Mouse (Mus musculus) forebrain, embryonic 13.5 days (tissue): ENCODE data around the gene Lrrc2. TPM values are rescaled to one million over a fixed set of nuclear protein-coding genes. Genes with fewer than 3 reads are reported as not detected.

ENCODE experiments used
- ATAC-seq: fragments of 200-750 bp; cut with Nextera tagmentation; 2 replicates; pipeline ENCODE4 v1.8.0; 2017
- H3K27ac ChIP-seq: fragments of 300-500 bp; sonication (generic); 2 replicates; pipeline ENCODE4 v1.5.1; 2015; ENCODE audit warnings: inconsistent platforms, mild to moderate bottlenecking, moderate library complexity
- H3K27me3 ChIP-seq: fragments of 300-500 bp; sonication (generic); 2 replicates; pipeline ENCODE4 v1.6.1; 2015; ENCODE audit warnings: mild to moderate bottlenecking, inconsistent platforms
- H3K36me3 ChIP-seq: fragments of 300-500 bp; sonication (generic); 2 replicates; pipeline ENCODE4 v1.6.1; 2015; ENCODE audit warnings: mild to moderate bottlenecking, inconsistent platforms; ENCODE audit not compliant: poor library complexity, severe bottlenecking
- H3K4me1 ChIP-seq: fragments of 300-500 bp; sonication (generic); 2 replicates; pipeline ENCODE4 v1.6.1; 2015; ENCODE audit warnings: inconsistent platforms
- H3K4me2 ChIP-seq: fragments of 300-500 bp; sonication (generic); 2 replicates; pipeline ENCODE4 v1.6.1; 2015; ENCODE audit warnings: inconsistent platforms, mild to moderate bottlenecking, moderate library complexity
- H3K4me3 ChIP-seq: fragments of 300-500 bp; sonication (generic); 2 replicates; pipeline ENCODE4 v1.5.1; 2015; ENCODE audit warnings: mild to moderate bottlenecking, inconsistent platforms
- H3K9ac ChIP-seq: fragments of 300-500 bp; sonication (generic); 2 replicates; pipeline ENCODE4 v1.6.1; 2015; ENCODE audit warnings: mild to moderate bottlenecking, inconsistent platforms
- H3K9me3 ChIP-seq: fragments of 300-500 bp; sonication (generic); replicated peaks from 2 replicates; pipeline ENCODE4 v1.6.1; 2016; ENCODE audit warnings: inconsistent platforms
- WGBS: fragments of 180-500 bp; shearing (Covaris S2); methylation state at CpG from one replicate; pipeline ENCODE4 v1.1.7; 2015; 5-methylcytosine and 5-hydroxymethylcytosine counted together
- polyA plus RNA-seq: library from polyadenylated mRNA; unstranded; fragments of >200 nt; fragmentation: Nextera tagmentation; extraction: Ambion mirVana; gene quantifications from 2 replicates; pipeline ENCODE4 v1.2.1, GENCODE M21; 2015

The Lrrc2 gene
- polyA plus RNA-seq, 1 experiment from 2014 or later = 0.34 TPM

DNA sequence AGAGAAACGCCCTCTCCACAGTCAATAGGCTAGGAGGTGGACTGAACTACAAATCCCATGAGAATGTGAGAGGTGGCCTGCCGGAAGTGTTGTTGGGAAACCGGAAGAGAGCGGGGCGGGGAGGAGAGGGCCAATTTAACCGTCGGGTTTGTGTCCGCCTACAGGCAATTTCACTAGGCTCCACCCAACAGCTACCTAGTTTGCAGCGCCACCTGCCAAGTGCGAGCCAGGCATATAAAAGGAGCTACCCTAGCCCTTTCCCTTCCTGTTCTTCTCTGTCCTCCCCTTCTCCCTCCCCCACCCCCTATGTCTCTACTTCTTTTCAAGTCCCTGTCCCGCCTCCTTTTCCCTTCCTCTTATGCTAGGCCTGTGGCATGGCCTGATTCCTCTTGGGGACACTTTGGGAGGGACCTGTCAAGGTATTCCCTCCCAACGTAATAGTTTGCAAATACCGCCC is 43.4 kb downstream of the Lrrc2 start:
- H3K4me2 ChIP-seq = peak overlapping the region; percentile 56
- H3K4me1 ChIP-seq = no peaks in the 10 kb centered on the region
- H3K36me3 ChIP-seq = no peaks in the 10 kb centered on the region
- ATAC-seq = peak; percentile 95
- WGBS = 11% methylated on average over 13 of the region's 13 CpGs
- no peaks in the 10 kb centered on the region for H3K9me3 ChIP-seq
- peak overlapping the region; percentile 40 for H3K27ac ChIP-seq
- H3K27me3 ChIP-seq = no peaks in the 10 kb centered on the region
- H3K4me3 ChIP-seq = peak overlapping the region; percentile 46
- peak overlapping the region; percentile 47; the same call in 1 of the 2 replicates for H3K9ac ChIP-seq

DNA sequence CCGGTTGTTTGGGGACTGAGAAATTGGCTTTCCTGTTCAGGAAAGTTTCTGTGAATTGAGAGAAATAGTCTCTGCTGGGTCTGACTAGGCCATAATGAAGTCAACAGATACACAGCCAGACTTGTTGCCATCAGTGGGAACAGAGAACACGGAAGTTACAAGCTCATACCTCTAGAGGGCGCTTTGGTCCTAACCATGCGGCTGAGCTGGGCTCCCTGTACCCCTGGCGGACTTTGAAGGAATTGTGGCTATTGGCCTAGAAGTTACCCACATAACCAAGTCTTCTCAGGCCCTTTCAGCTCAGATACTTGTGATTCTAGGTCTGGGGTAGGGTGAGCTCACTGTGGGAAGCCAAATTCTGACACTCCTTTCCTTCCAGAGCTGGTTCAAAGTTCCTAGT is 45.9 kb downstream of the Lrrc2 start:
- 5% methylated on average over 5 of the region's 5 CpGs for WGBS
- H3K36me3 ChIP-seq = no peaks in the 10 kb centered on the region
- no peak for ATAC-seq
- no peaks in the 10 kb centered on the region for H3K4me1 ChIP-seq
- no peak overlapping the region for H3K9ac ChIP-seq
- no peak overlapping the region for H3K27ac ChIP-seq
- H3K4me3 ChIP-seq = no peak overlapping the region
- H3K4me2 ChIP-seq = no peak overlapping the region
- H3K9me3 ChIP-seq = no peaks in the 10 kb centered on the region
- no peaks in the 10 kb centered on the region for H3K27me3 ChIP-seq

DNA sequence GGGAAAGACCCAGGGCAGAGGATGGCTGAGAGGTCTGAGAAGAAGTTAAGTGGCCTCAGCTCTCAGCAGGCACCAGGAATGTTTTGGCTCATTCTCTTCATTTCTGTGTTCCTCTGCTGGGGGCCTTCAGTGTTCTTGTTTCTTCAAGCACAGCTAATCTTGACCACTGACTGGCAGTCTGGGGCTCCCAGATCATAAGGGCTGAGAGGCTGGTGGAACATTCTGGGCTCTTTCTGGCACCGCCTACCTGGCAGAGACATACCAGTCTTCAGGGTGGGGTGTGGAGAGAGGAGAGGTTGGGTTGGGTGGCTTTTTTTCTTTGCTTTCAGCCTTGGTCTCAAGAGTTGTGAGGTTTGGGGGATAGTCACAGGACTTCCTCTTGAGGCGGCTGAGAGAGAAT is 47.7 kb downstream of the Lrrc2 start:
- no peaks in the 10 kb centered on the region for H3K27me3 ChIP-seq
- H3K4me2 ChIP-seq = no peak overlapping the region
- H3K4me1 ChIP-seq = no peaks in the 10 kb centered on the region
- ATAC-seq = no peak
- no peak overlapping the region for H3K27ac ChIP-seq
- no peak overlapping the region for H3K9ac ChIP-seq
- H3K36me3 ChIP-seq = no peaks in the 10 kb centered on the region
- WGBS = 88% methylated on average over 2 of the region's 2 CpGs
- no peaks in the 10 kb centered on the region for H3K9me3 ChIP-seq
- H3K4me3 ChIP-seq = no peak overlapping the region

DNA sequence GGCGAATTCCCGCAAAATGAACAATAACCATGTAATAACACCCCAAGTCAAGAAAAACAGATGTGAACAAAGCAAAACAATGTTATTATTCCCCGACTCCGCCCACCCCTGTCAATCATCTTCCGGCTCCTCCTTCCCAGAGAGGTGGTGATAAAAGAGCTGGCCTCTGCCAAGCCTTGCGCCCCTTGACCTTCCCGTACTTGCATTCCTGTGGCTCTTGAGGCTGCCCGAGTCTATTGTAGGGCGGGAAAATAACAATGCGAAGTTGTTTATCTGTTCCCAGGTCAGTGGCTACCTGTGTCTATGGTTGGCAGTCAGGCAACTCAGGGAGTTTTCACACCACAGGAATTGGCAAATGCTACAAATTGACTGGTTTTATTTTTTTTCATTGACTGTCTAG is 48.5 kb downstream of the Lrrc2 start:
- WGBS = 85% methylated on average over 10 of the region's 10 CpGs
- Histone ChIP-seq H3K9ac (no peak overlapping the region), H3K4me3 (no peak overlapping the region), H3K36me3 (no peaks in the 10 kb centered on the region), H3K4me2 (no peak overlapping the region), H3K9me3 (no peaks in the 10 kb centered on the region), H3K27me3 (no peaks in the 10 kb centered on the region), H3K27ac (no peak overlapping the region), H3K4me1 (no peaks in the 10 kb centered on the region)
- no peak for ATAC-seq

DNA sequence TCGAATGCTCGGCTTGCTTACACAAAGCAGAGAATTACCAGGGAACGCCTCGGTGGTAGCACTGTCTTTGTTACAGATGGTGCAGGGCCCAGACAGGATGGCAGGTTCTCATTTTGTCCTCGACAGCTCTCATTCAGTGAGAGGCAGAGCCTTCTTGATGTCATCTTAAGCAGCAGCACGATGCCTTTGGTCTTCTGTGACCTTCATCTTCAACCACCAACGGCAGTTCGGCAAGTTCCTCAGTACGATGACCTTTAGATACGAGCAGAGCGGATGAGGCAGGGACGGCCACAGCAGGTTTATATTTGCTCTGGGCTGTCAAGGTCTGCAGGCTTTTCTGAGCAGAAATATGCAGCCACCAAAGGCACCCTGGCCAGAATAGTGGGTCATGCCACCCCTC is 50.3 kb downstream of the Lrrc2 start:
- H3K4me1 ChIP-seq = no peaks in the 10 kb centered on the region
- no peak overlapping the region for H3K4me2 ChIP-seq
- no peak overlapping the region for H3K9ac ChIP-seq
- H3K36me3 ChIP-seq = no peaks in the 10 kb centered on the region
- WGBS = 82% methylated on average over 12 of the region's 12 CpGs
- no peak for ATAC-seq
- H3K27me3 ChIP-seq = no peaks in the 10 kb centered on the region
- H3K4me3 ChIP-seq = no peak overlapping the region
- no peaks in the 10 kb centered on the region; the same call in 1 of the 2 replicates for H3K9me3 ChIP-seq
- H3K27ac ChIP-seq = no peak overlapping the region

DNA sequence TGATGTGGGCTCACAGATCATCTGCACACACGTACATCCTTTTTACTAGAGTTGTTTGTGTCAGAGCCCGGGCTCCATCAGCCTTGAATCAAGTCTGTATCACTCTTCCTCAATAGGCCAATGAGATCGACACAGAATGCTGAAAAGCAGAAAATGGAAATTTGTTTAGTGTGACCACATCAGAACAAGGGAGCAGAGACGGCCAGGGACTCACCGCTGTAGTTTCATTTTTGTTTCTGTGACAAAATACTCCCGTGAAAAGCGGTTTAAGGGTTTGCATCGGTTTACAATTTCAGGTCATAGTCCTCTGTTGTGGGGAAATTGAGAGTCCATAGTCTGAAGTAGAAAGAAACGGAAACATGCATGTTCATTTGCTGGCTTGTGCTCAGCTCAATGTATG is 51.9 kb downstream of the Lrrc2 start:
- Histone ChIP-seq H3K9me3 (no peaks in the 10 kb centered on the region; the same call in 1 of the 2 replicates), H3K27ac (no peak overlapping the region), H3K4me3 (no peak overlapping the region), H3K4me2 (no peak overlapping the region), H3K36me3 (no peaks in the 10 kb centered on the region), H3K4me1 (no peaks in the 10 kb centered on the region), H3K27me3 (no peaks in the 10 kb centered on the region), H3K9ac (no peak overlapping the region)
- WGBS = 90% methylated on average over 9 of the region's 9 CpGs
- no peak for ATAC-seq

DNA sequence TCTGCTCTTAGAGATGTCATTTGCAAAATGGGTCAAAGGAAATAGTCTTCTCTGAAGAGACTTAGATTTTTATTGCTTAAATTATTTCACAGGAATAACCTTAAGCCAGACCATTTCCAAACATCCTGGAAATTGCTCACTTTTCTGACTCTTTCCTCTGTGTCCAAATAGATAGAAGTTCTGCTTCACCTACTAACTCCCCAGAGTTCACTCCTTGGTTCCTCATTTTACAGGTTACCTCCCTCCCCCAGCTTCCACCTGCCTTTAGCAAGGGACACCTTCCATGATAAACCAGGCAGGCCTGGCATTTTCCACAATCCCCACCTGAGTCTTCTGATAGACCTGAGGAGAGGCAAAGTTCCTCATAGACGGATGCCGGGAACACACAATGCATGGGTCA is 55.2 kb downstream of the Lrrc2 start:
- Histone ChIP-seq H3K27ac (no peak overlapping the region), H3K4me3 (no peak overlapping the region), H3K4me1 (no peaks in the 10 kb centered on the region), H3K36me3 (no peaks in the 10 kb centered on the region), H3K9ac (no peak overlapping the region), H3K4me2 (no peak overlapping the region), H3K27me3 (no peaks in the 10 kb centered on the region), H3K9me3 (no peaks in the 10 kb centered on the region; the same call in 1 of the 2 replicates)
- WGBS = 94% methylated on average over 2 of the region's 2 CpGs
- no peak for ATAC-seq

DNA sequence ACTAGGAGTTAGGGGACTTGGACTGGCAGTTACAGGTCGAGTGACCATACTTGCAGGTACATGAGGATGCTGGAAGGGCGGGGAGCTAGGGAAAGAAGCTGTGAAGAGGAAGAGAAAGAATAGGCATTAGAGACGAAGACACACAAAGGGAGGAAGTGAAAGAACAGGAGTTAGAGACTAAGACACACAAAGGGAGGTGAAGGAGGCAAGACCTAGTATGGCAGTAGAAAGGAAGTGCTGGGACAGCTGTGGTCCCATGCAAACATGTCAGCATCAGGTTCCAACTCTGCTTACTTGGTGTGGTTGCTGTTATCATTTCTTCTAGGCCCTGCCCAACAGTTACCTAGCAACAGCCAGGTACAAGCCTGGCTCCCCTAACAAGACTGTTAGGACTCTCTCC is 58.4 kb downstream of the Lrrc2 start:
- 70% methylated on average over 3 of the region's 3 CpGs for WGBS

DNA sequence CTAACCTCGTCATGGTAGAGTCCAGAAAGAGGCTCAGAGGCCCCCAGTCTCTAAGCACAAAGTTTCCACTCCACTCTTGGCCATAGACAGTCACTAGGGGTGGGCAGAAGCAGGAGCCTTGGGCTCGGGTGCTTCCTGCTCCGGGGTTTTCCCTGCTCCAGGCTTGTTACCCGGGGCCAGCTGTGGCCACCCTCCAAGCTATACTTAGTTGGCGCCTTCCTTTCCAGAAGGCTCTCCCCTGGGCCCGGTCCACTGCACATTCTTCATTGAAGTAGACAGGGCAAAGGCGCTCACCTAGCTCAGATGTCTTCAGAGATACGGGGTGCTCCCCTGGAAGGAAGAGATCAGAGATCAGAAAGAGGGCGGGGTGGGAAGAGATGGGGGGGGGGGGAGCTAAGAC is 60.2 kb downstream of the Lrrc2 start:
- Histone ChIP-seq H3K27me3 (no peaks in the 10 kb centered on the region), H3K4me3 (no peak overlapping the region), H3K4me1 (no peaks in the 10 kb centered on the region), H3K36me3 (no peaks in the 10 kb centered on the region), H3K27ac (no peak overlapping the region), H3K9me3 (no peaks in the 10 kb centered on the region), H3K4me2 (no peak overlapping the region), H3K9ac (no peak overlapping the region)
- 84% methylated on average over 9 of the region's 9 CpGs for WGBS
- no peak for ATAC-seq

More for the DNA sequence above, 58.4 kb downstream of the Lrrc2 start:
- H3K9me3 ChIP-seq = no peaks in the 10 kb centered on the region; the same call in 1 of the 2 replicates
- H3K36me3 ChIP-seq = no peaks in the 10 kb centered on the region
- H3K4me1 ChIP-seq = no peaks in the 10 kb centered on the region
- ATAC-seq = no peak
- no peak overlapping the region for H3K9ac ChIP-seq
- H3K27ac ChIP-seq = no peak overlapping the region
- no peaks in the 10 kb centered on the region for H3K27me3 ChIP-seq
- no peak overlapping the region for H3K4me3 ChIP-seq
- H3K4me2 ChIP-seq = no peak overlapping the region

DNA sequence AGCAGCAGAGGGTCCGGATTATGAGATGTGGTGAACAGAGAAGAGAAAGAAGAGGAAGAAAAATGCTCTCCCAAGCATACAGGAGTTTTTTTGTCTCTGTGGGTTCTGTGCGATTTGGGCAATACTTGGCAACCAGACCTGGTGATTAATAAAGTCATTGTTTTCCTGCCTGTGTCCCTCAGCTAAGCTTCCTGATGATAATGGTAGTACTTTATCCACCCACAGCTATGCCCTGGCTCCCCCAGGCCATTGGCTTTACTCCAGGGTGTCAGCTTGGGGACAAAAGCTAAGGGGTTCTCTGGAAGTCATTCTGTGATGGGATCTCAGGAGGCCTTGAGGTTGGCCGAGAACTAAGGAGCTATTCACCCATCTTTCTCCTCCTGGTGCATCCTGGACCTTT is 60.7 kb downstream of the Lrrc2 start:
- Histone ChIP-seq H3K4me2 (no peak overlapping the region), H3K9me3 (no peaks in the 10 kb centered on the region), H3K9ac (no peak overlapping the region), H3K27me3 (no peaks in the 10 kb centered on the region), H3K4me3 (no peak overlapping the region), H3K4me1 (no peaks in the 10 kb centered on the region), H3K36me3 (no peaks in the 10 kb centered on the region), H3K27ac (no peak overlapping the region)
- no peak for ATAC-seq
- 73% methylated on average over 3 of the region's 3 CpGs for WGBS

DNA sequence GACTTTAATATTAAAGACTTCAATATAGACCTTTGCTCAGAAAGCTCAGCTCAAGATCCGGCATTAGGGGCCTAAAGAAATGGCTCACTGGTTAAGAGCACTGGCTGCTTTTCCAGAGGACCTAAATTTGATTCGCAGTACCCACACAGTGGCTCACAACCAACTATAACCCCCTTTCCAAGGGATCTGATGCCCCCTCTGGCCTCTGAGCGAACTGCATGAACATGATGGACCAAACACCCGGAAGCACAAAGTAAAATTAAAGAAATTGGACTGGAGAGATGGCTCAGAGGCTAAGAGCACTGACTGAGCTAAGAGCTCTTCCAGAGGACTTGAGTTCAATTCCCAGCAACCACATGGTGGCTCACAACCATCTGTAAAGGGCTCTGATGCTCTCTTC is 64.3 kb downstream of the Lrrc2 start:
- Histone ChIP-seq H3K4me1 (no peaks in the 10 kb centered on the region), H3K27me3 (no peaks in the 10 kb centered on the region), H3K4me3 (no peak overlapping the region), H3K27ac (no peak overlapping the region), H3K9ac (no peak overlapping the region), H3K4me2 (no peak overlapping the region), H3K36me3 (no peaks in the 10 kb centered on the region), H3K9me3 (no peaks in the 10 kb centered on the region)
- no peak for ATAC-seq
- 78% methylated on average over 4 of the region's 4 CpGs for WGBS

DNA sequence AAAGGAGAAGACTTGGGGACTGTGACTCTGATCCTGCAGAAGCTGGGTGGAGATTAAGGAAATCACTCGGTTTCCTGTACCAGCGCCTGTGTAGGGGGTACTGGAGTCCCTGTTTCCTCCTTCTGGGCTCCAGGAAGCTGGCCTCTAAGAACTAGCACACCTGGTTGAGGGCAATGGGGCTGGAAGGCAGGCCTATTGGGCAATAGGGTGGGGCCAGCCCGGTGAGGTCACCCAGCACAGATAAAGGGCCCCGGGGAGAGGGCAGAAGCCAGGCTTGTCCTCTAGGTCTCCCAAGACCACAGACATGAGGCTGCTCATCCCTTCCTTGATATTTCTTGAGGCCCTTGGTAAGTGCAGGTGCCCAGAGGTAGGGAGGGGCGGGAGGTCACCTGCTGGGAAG is 67.7 kb downstream of the Lrrc2 start, which contains the start of gene Ltf:
Ltf (plus strand) TSS at position 250 of the 400 bp plus-strand sequence.
- Histone ChIP-seq H3K27ac (no peak within 1 kb of the TSS), H3K4me1 (no peaks in the 10 kb centered on the region), H3K9ac (no peak within 1 kb of the TSS), H3K4me3 (no peak within 1 kb of the TSS), H3K9me3 (no peaks in the 10 kb centered on the region), H3K27me3 (no peaks in the 10 kb centered on the region), H3K36me3 (no peaks in the 10 kb centered on the region), H3K4me2 (no peak within 1 kb of the TSS)
- no peak for ATAC-seq
- WGBS = 83% methylated on average over 5 of the region's 5 CpGs

DNA sequence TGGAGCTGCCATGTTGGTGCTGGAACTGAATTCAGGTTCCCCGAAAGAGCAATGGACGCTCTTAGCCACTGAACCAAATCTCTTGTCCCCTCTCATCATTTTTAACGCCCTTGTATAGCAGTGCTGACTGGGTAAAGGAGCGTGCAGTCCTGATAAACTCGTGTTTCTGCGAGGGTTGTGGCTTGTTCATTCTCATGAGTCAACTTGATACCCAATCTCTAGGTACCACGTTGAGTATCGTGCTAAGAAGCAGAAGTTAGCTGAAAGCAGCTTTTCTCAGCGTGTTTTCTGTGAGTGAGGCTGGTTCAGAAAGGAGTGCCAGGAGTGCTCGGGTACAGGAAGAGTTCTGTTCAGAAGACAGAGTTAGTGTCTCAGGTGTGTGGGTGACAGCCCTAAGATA is 75.4 kb downstream of the Lrrc2 start:
- 91% methylated on average over 10 of the region's 10 CpGs for WGBS
- Histone ChIP-seq H3K4me2 (no peak overlapping the region), H3K36me3 (no peaks in the 10 kb centered on the region), H3K27ac (no peak overlapping the region), H3K9me3 (no peaks in the 10 kb centered on the region), H3K27me3 (no peaks in the 10 kb centered on the region), H3K4me1 (no peaks in the 10 kb centered on the region), H3K9ac (no peak overlapping the region), H3K4me3 (no peak overlapping the region)
- no peak for ATAC-seq
